Mouse (Mus musculus): ENCODE results near the gene Aif1l. TPM values are rescaled to one million over a fixed set of nuclear protein-coding genes. Genes with fewer than 3 reads are reported as not detected.

Gene Aif1l
- 12.2 TPM for polyA plus RNA-seq (2015; fragmentation: Illumina TruSeq; extraction: RNeasy Lipid Tissue Mini Kit (QIAGEN cat#74804); ENCODE audit: low read depth, low replicate concordance)

GRCm38 (mm10) chr2:31950058-31950871, at the start of gene Aif1l:
Aif1l (plus strand) TSS chr2:31950139.

DNA sequence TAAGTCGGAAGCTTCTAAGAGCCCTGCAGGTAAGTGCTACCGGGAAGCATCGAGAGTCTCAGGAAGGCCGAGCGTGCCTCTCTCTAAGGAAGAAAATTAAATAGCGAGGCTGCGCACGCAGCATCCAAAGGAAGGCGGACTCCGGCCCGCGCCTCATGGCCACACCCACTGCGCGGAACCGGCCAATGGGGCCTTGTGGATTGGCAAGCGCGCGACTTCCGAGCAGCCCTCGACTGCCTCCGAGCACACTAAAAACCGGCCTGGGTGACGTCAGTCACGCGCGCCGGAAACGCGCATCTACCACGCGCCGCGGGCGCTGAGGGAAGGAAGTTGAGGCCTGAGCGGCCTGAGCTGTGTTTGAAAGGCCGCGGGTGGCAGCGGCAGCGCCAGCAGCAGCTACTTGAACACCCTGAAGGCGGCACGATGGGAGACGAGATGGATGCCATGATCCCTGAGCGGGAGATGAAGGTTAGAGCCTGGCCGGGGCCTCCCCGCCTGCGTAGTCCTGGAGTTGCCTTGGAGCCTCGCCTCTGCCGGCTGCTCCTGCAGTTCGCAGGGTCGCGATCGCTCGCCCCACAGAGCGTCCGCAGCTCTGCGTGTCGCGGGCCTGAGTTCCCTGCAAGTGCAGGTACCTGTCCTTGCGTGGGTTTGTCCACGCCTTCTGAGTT, 24.3 kb downstream of the Aif1l start, which contains the start of gene Nup214:
TSS of gene Nup214 (plus strand) at position 296 of the 668 bp plus-strand sequence.

Other genes starting within 250 kb of the Aif1l start
- gene Qrfp, start 139.6 kb upstream of the Aif1l start, polyA plus RNA-seq (2015; fragmentation: Illumina TruSeq; extraction: RNeasy Lipid Tissue Mini Kit (QIAGEN cat#74804); ENCODE audit: low read depth, low replicate concordance) = not detected
- 11.8 TPM for gene Fibcd1, start 104.1 kb upstream of the Aif1l start, polyA plus RNA-seq (2015; fragmentation: Illumina TruSeq; extraction: RNeasy Lipid Tissue Mini Kit (QIAGEN cat#74804); ENCODE audit: low read depth, low replicate concordance)
- gene Lamc3, start 62.8 kb upstream of the Aif1l start, polyA plus RNA-seq (2015; fragmentation: Illumina TruSeq; extraction: RNeasy Lipid Tissue Mini Kit (QIAGEN cat#74804); ENCODE audit: low read depth, low replicate concordance) = 3.1 TPM
- gene Nup214, start 24.3 kb downstream of the Aif1l start, polyA plus RNA-seq (2015; fragmentation: Illumina TruSeq; extraction: RNeasy Lipid Tissue Mini Kit (QIAGEN cat#74804); ENCODE audit: low read depth, low replicate concordance) = 24.0 TPM
- gene Fam78a, start 134.7 kb downstream of the Aif1l start, polyA plus RNA-seq (2015; fragmentation: Illumina TruSeq; extraction: RNeasy Lipid Tissue Mini Kit (QIAGEN cat#74804); ENCODE audit: low read depth, low replicate concordance) = 4.5 TPM
- gene Plpp7, start 145.4 kb downstream of the Aif1l start, polyA plus RNA-seq (2015; fragmentation: Illumina TruSeq; extraction: RNeasy Lipid Tissue Mini Kit (QIAGEN cat#74804); ENCODE audit: low read depth, low replicate concordance) = 26.8 TPM
- gene Prrc2b, start 200.9 kb downstream of the Aif1l start, polyA plus RNA-seq (2015; fragmentation: Illumina TruSeq; extraction: RNeasy Lipid Tissue Mini Kit (QIAGEN cat#74804); ENCODE audit: low read depth, low replicate concordance) = 104 TPM

All from brain, adult 10 weeks (tissue).